Mouse (Mus musculus): ENCODE data around the gene Antxr2. TPM values are rescaled to one million over a fixed set of nuclear protein-coding genes. Genes with fewer than 3 reads are reported as not detected.

Gene Antxr2
- total and polyA plus RNA-seq, 3 experiments = 28.1 to 78.9 (median 70.7) TPM

DNA sequence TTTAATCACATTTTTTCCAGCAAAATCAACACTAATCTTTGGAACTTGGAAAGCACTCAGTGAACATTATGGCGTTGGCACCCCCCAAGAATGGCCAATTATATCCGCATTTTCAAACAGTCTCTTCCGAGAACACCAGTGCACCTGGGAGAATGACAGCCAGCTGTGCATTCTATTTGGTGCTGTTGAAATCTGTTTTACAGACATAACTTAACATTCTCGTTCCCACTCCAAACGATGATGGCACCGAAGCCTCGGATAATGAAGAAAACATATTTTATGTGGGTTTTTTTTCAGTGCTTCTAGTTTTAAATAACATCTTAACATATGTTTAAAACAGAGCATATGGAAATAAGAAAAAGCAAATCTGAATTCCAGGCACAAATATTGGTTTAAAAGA, 129.7 kb downstream of the Antxr2 start:
- intact Hi-C loops (cut with DNase I) = no loop called here
- Histone ChIP-seq H3K4me3 (no peak overlapping the region), H3K27ac (no peak overlapping the region), H3K27me3 (ENCODE audit: control insufficient read depth, insufficient read depth, low read length) (no peaks in the 10 kb centered on the region), H3K79me2 (replicated peaks; ENCODE audit: control insufficient read depth, insufficient read depth, low read length) (no peaks in the 10 kb centered on the region), H3K36me3 (ENCODE audit: control insufficient read depth, insufficient read depth, low read length) (no peaks in the 10 kb centered on the region), H3K4me1 (ENCODE audit: control insufficient read depth, insufficient read depth, low read length) (no peaks in the 10 kb centered on the region), H3K9ac (ENCODE audit: low read depth, low read length) (no peak overlapping the region)
- no peak for DNase-seq
- WGBS = 92% methylated on average over 7 of the region's 7 CpGs
- no peak for TF ChIP-seq EP300 (IDR thresholded peaks at IDR 0.05; ENCODE audit: insufficient read depth, low read depth, low read length)
- no peak for TF ChIP-seq CTCF (IDR thresholded peaks at IDR 0.05)

DNA sequence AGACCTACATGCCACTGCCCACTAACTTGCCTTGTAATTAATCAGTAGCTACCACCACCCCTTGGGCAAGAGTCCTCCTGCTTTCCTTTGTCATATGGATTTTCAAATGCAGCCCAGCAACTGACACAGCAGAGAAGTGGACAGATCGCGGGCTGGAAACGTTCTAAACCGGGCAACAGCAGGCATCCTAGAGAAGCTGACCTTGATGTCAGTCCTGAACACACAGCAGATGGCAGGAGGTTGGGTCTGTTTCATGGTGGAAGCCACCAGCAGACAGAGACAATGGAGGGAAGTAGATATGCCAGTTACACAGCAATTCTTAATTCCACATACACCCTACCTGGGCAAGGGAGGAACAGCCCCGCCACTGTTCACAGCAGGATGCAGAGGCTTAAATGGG, 131.5 kb downstream of the Antxr2 start:
- Histone ChIP-seq H3K27me3 (ENCODE audit: control insufficient read depth, insufficient read depth, low read length) (no peaks in the 10 kb centered on the region), H3K4me1 (ENCODE audit: control insufficient read depth, insufficient read depth, low read length) (no peaks in the 10 kb centered on the region), H3K36me3 (ENCODE audit: control insufficient read depth, insufficient read depth, low read length) (no peaks in the 10 kb centered on the region), H3K79me2 (replicated peaks; ENCODE audit: control insufficient read depth, insufficient read depth, low read length) (no peaks in the 10 kb centered on the region), H3K9ac (ENCODE audit: low read depth, low read length) (no peak overlapping the region), H3K4me3 (no peak overlapping the region), H3K27ac (no peak overlapping the region)
- no peak for DNase-seq
- WGBS = 88% methylated on average over 5 of the region's 5 CpGs
- no peak for TF ChIP-seq CTCF (IDR thresholded peaks at IDR 0.05)
- TF ChIP-seq POLR2A (IDR thresholded peaks at IDR 0.05; ENCODE audit: insufficient read depth, low read depth, low read length) = no peak
- no peak for TF ChIP-seq EP300 (IDR thresholded peaks at IDR 0.05; ENCODE audit: insufficient read depth, low read depth, low read length)
- intact Hi-C loops (cut with DNase I) = no loop called here

DNA sequence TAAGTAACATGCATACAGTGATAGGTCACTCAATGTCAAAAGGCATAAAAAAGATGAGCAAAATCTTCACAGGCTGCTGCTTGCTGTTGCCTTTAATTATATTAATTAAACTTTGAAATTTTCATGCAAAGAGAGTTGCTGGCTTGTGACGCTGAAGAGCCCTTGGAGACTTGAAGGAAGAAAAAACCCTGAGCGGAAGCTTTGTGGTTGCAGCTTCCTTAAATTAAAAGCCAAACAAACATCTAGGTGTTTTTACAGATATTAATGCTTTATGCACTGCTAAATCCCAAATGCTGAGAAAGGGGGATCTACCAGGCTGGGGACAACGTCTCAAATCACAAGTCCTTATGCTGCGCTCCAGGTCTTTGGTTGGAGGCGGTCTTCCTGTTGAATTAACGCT, 145.4 kb downstream of the Antxr2 start:
- no peak overlapping the region for H3K9ac ChIP-seq (ENCODE audit: low read depth, low read length)
- WGBS = 95% methylated on average over 6 of the region's 6 CpGs
- DNase-seq = no peak
- H3K79me2 ChIP-seq (replicated peaks; ENCODE audit: control insufficient read depth, insufficient read depth, low read length) = no peaks in the 10 kb centered on the region
- H3K4me1 ChIP-seq (ENCODE audit: control insufficient read depth, insufficient read depth, low read length) = no peaks in the 10 kb centered on the region
- TF ChIP-seq CTCF (IDR thresholded peaks at IDR 0.05) (no peak), POLR2A (IDR thresholded peaks at IDR 0.05; ENCODE audit: insufficient read depth, low read depth, low read length) (no peak), EP300 (IDR thresholded peaks at IDR 0.05; ENCODE audit: insufficient read depth, low read depth, low read length) (no peak)
- intact Hi-C loops (cut with DNase I) = no loop called here
- H3K27me3 ChIP-seq (ENCODE audit: control insufficient read depth, insufficient read depth, low read length) = no peaks in the 10 kb centered on the region
- H3K27ac ChIP-seq = no peak overlapping the region
- no peak overlapping the region for H3K4me3 ChIP-seq
- peaks cover 8% of the 10 kb centered on the region for H3K36me3 ChIP-seq (ENCODE audit: control insufficient read depth, insufficient read depth, low read length)

DNA sequence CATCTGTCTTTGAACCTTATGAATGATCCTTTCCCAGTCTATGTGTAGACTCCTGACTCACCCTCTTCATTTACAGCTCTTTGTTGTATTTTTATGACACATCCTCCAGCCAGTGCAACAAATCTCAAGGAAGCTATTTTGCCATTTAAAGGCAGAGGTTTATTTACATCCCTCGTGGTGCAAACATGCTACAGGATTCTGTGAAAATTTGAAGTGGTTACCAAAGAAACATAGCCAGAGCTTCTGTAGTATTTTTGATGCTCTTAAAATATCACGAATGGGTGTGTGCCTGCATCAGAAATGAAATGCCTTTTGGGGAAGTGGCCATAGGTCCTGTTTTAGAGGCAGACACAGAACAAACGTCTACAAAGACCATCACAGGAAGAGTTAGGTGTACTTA, 146.7 kb downstream of the Antxr2 start:
- WGBS = 79% methylated on average over 3 of the region's 3 CpGs
- no peak overlapping the region for H3K4me3 ChIP-seq
- TF ChIP-seq CTCF (IDR thresholded peaks at IDR 0.05) (no peak), EP300 (IDR thresholded peaks at IDR 0.05; ENCODE audit: insufficient read depth, low read depth, low read length) (no peak), POLR2A (IDR thresholded peaks at IDR 0.05; ENCODE audit: insufficient read depth, low read depth, low read length) (no peak)
- peaks cover 8% of the 10 kb centered on the region for H3K36me3 ChIP-seq (ENCODE audit: control insufficient read depth, insufficient read depth, low read length)
- H3K9ac ChIP-seq (ENCODE audit: low read depth, low read length) = no peak overlapping the region
- no peak for DNase-seq
- H3K4me1 ChIP-seq (ENCODE audit: control insufficient read depth, insufficient read depth, low read length) = no peaks in the 10 kb centered on the region
- no peaks in the 10 kb centered on the region for H3K27me3 ChIP-seq (ENCODE audit: control insufficient read depth, insufficient read depth, low read length)
- intact Hi-C loops (cut with DNase I) = no loop called here
- H3K27ac ChIP-seq = no peak overlapping the region
- no peaks in the 10 kb centered on the region for H3K79me2 ChIP-seq (replicated peaks; ENCODE audit: control insufficient read depth, insufficient read depth, low read length)

DNA sequence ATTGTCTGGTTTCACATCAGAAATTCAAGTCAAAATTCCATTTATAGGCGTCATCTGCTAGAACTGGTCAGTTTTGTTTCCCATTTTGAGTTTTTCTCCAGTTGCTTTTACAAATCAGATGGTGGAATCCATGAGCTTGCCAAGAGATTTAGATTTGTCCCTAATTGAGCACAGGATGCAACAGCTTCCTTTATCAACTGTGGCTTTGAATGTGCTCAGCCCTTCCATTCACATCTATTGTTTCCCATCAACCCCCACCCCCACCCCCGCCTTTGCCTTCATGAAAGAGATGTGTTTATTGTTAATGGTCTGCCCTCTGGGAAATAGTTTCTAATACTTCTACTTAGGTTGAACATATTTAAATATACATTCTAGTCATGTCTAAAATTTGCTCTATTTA, 149.4 kb downstream of the Antxr2 start:
- TF ChIP-seq EP300 (IDR thresholded peaks at IDR 0.05; ENCODE audit: insufficient read depth, low read depth, low read length) (no peak), CTCF (IDR thresholded peaks at IDR 0.05) (no peak), POLR2A (IDR thresholded peaks at IDR 0.05; ENCODE audit: insufficient read depth, low read depth, low read length) (no peak)
- no peak for DNase-seq
- no peak overlapping the region for H3K9ac ChIP-seq (ENCODE audit: low read depth, low read length)
- peaks cover 8% of the 10 kb centered on the region for H3K36me3 ChIP-seq (ENCODE audit: control insufficient read depth, insufficient read depth, low read length)
- no peak overlapping the region for H3K27ac ChIP-seq
- intact Hi-C loops (cut with DNase I) = no loop called here
- 48% methylated on average over 2 of the region's 2 CpGs for WGBS
- H3K79me2 ChIP-seq (replicated peaks; ENCODE audit: control insufficient read depth, insufficient read depth, low read length) = no peaks in the 10 kb centered on the region
- no peaks in the 10 kb centered on the region for H3K4me1 ChIP-seq (ENCODE audit: control insufficient read depth, insufficient read depth, low read length)
- H3K27me3 ChIP-seq (ENCODE audit: control insufficient read depth, insufficient read depth, low read length) = no peaks in the 10 kb centered on the region
- no peak overlapping the region for H3K4me3 ChIP-seq

DNA sequence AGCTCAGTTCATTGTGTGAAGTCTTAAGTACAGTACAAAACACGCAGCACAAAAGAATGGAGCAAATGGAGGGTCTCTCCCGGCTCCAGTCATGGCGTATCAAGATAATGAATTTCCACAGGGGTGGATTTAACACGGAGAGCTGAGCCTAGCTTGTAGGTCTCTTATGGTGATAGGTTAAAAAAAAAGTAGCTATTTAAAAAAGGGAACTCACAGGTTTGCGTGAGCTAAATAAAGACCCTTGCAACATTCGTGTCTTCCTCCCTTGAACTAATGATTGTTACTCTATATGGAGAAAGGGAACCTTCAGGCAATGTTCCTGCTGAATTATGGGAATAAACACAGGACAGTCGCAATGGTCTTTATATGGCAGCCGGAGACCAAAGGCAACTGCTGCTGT, 150.7 kb downstream of the Antxr2 start:
- no peaks in the 10 kb centered on the region for H3K79me2 ChIP-seq (replicated peaks; ENCODE audit: control insufficient read depth, insufficient read depth, low read length)
- H3K4me3 ChIP-seq = no peak overlapping the region
- H3K4me1 ChIP-seq (ENCODE audit: control insufficient read depth, insufficient read depth, low read length) = no peaks in the 10 kb centered on the region
- TF ChIP-seq EP300 (IDR thresholded peaks at IDR 0.05; ENCODE audit: insufficient read depth, low read depth, low read length) (no peak), POLR2A (IDR thresholded peaks at IDR 0.05; ENCODE audit: insufficient read depth, low read depth, low read length) (no peak), CTCF (IDR thresholded peaks at IDR 0.05) (no peak)
- 81% methylated on average over 8 of the region's 8 CpGs for WGBS
- no peaks in the 10 kb centered on the region for H3K27me3 ChIP-seq (ENCODE audit: control insufficient read depth, insufficient read depth, low read length)
- no peak overlapping the region for H3K27ac ChIP-seq
- no peak overlapping the region for H3K9ac ChIP-seq (ENCODE audit: low read depth, low read length)
- intact Hi-C loops (cut with DNase I) = no loop called here
- peaks cover under 1% of the 10 kb centered on the region for H3K36me3 ChIP-seq (ENCODE audit: control insufficient read depth, insufficient read depth, low read length)
- DNase-seq = no peak

All from heart, adult 2 months (tissue).